Mouse (Mus musculus) embryonic facial prominence, embryonic 12.5 days (tissue): Measurements from ENCODE around the gene Gm49416. TPM values are rescaled to one million over a fixed set of nuclear protein-coding genes. Genes with fewer than 3 reads are reported as not detected.
"Not testable (repeated sequence)": the region's sequence is repeated elsewhere in the genome, so short reads cannot be mapped to it uniquely, and the experiment has no call there.

Source experiments
- ATAC-seq: fragments of 200-750 bp; cut with Nextera tagmentation; 2 replicates; pipeline ENCODE4 v1.8.0; 2017; ENCODE audit not compliant: insufficient number of reproducible peaks, insufficient read depth, low FRiP score, low TSS enrichment
- H3K27ac ChIP-seq: fragments of 300-500 bp; sonication (generic); 2 replicates; pipeline ENCODE4 v1.5.1; 2016; ENCODE audit warnings: mild to moderate bottlenecking
- H3K27me3 ChIP-seq: fragments of 300-500 bp; sonication (generic); 2 replicates; pipeline ENCODE4 v1.6.1; 2016; ENCODE audit warnings: mild to moderate bottlenecking, moderate library complexity
- H3K36me3 ChIP-seq: fragments of 300-500 bp; sonication (generic); 2 replicates; pipeline ENCODE4 v1.6.1; 2016; ENCODE audit warnings: mild to moderate bottlenecking
- H3K4me1 ChIP-seq: fragments of 300-500 bp; sonication (generic); 2 replicates; pipeline ENCODE4 v1.6.1; 2016
- H3K4me2 ChIP-seq: fragments of 300-500 bp; sonication (generic); replicated peaks from 2 replicates; pipeline ENCODE4 v1.6.1; 2016; ENCODE audit warnings: mild to moderate bottlenecking, moderate library complexity
- H3K4me3 ChIP-seq: fragments of 300-500 bp; sonication (generic); 2 replicates; pipeline ENCODE4 v1.5.1; 2016; ENCODE audit warnings: mild to moderate bottlenecking
- H3K9ac ChIP-seq: fragments of 300-500 bp; sonication (generic); 2 replicates; pipeline ENCODE4 v1.6.1; 2016; ENCODE audit warnings: mild to moderate bottlenecking, moderate library complexity
- H3K9me3 ChIP-seq: fragments of 300-500 bp; sonication (generic); 2 replicates; pipeline ENCODE4 v1.6.1; 2016; ENCODE audit warnings: mild to moderate bottlenecking, moderate library complexity
- WGBS: fragments of 180-500 bp; shearing (Covaris S2); methylation state at CpG from one replicate; pipeline ENCODE4 v1.1.7; 2016; 5-methylcytosine and 5-hydroxymethylcytosine counted together
- polyA plus RNA-seq: library from polyadenylated mRNA; unstranded; fragments of >200 nt; fragmentation: Nextera tagmentation; extraction: Ambion mirVana; gene quantifications from 2 replicates; pipeline ENCODE4 v1.2.1, GENCODE M21; 2016

Gm49416 gene
- polyA plus RNA-seq, 1 experiment from 2014 or later = not detected

DNA sequence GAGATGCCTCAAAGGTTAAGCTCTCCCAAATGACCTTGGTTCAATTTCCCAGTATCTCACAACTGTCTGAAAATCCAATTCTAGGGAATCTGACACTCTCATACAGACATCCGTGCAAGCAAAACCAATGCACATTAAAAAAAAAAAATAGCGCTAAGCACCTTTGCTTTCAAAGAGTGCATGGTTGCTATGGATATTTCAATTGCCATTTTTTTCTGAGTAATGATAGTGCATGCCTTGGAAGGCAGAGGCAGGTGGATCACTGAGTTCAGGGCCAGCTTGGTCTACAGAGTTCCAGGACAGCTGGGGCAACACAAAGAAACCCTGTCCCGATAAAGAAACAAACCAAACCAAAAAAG is 7.7 kb upstream of the Gm49416 start:
- H3K4me1 ChIP-seq = peaks cover 9% of the 10 kb centered on the region; the same call in 1 of the 2 replicates
- 20% methylated on average over 3 of the region's 3 CpGs for WGBS
- ATAC-seq = no peak

DNA sequence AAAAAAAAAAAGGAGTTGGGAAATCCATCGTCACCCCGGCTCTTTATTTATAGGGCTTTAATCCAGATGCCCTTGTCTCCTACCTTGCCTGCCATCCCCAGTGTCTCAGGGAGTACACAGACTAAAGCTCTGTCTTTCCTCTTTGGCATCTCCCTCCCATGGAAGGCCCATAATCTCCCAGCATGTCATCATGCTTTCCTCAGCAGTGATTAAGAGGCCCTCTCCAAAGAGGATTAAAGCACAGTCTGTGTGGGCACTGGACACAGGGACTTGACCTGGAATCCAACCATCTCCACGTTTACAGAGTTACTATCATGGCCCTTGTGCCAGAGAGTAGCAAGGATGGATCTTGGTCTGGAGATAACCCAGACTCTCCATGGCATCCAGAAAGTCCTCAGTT is 5.1 kb upstream of the Gm49416 start, which contains the start of the genes Lbhd1 and Gm49403:
TSS of gene Lbhd1 (plus strand) at position 117 of the 400 bp plus-strand sequence.
TSS of gene Gm49403 (plus strand) at position 315 of the 400 bp plus-strand sequence.
- Histone ChIP-seq H3K4me2 (no peak within 1 kb of the TSS), H3K27me3 (no peaks in the 10 kb centered on the region), H3K9me3 (no peaks in the 10 kb centered on the region), H3K27ac (no peak within 1 kb of the TSS), H3K4me1 (peaks cover 16% of the 10 kb centered on the region; the same call in 1 of the 2 replicates), H3K9ac (no peak within 1 kb of the TSS), H3K36me3 (no peaks in the 10 kb centered on the region), H3K4me3 (no peak within 1 kb of the TSS)
- ATAC-seq = no peak
- WGBS = 78% methylated on average over 3 of the region's 3 CpGs

More for the DNA sequence above, 7.7 kb upstream of the Gm49416 start:
- Histone ChIP-seq H3K9ac (peak overlapping the region; percentile 89), H3K27me3 (no peaks in the 10 kb centered on the region), H3K36me3 (peaks cover 16% of the 10 kb centered on the region), H3K4me3 (peak overlapping the region; percentile 68), H3K27ac (no peak overlapping the region), H3K4me2 (peak overlapping the region; percentile 82), H3K9me3 (no peaks in the 10 kb centered on the region)

- peak overlapping the region; percentile 85; the same call in 1 of the 2 replicates for H3K27ac ChIP-seq
- no peaks in the 10 kb centered on the region for H3K27me3 ChIP-seq
- 35% methylated on average over 1 of the region's 1 CpGs for WGBS
- H3K36me3 ChIP-seq = peaks cover 14% of the 10 kb centered on the region
- no peaks in the 10 kb centered on the region for H3K9me3 ChIP-seq
- peaks cover 10% of the 10 kb centered on the region; the same call in 1 of the 2 replicates for H3K4me1 ChIP-seq
- H3K9ac ChIP-seq = no peak overlapping the region
- H3K4me2 ChIP-seq = peak overlapping the region; percentile 81
- no peak for ATAC-seq
- H3K4me3 ChIP-seq = peak overlapping the region; percentile 69; the same call in 1 of the 2 replicates
Measured at GRCm38 (mm10) chr19:8886916-8887584, 1.7 kb upstream of the Gm49416 start.

GRCm38 (mm10) chr19:8887585-8888463 is 902 bp upstream of the Gm49416 start:
- H3K9ac ChIP-seq = peak overlapping the region; percentile 85
- H3K4me2 ChIP-seq = peak overlapping the region; percentile 81
- no peak for ATAC-seq
- H3K27me3 ChIP-seq = no peaks in the 10 kb centered on the region
- H3K4me1 ChIP-seq = peaks cover 10% of the 10 kb centered on the region; the same call in 1 of the 2 replicates
- WGBS = 17% methylated on average over 19 of the region's 19 CpGs
- peaks cover 14% of the 10 kb centered on the region for H3K36me3 ChIP-seq
- H3K27ac ChIP-seq = peak overlapping the region; percentile 85
- no peaks in the 10 kb centered on the region for H3K9me3 ChIP-seq
- peak overlapping the region; percentile 69 for H3K4me3 ChIP-seq

DNA sequence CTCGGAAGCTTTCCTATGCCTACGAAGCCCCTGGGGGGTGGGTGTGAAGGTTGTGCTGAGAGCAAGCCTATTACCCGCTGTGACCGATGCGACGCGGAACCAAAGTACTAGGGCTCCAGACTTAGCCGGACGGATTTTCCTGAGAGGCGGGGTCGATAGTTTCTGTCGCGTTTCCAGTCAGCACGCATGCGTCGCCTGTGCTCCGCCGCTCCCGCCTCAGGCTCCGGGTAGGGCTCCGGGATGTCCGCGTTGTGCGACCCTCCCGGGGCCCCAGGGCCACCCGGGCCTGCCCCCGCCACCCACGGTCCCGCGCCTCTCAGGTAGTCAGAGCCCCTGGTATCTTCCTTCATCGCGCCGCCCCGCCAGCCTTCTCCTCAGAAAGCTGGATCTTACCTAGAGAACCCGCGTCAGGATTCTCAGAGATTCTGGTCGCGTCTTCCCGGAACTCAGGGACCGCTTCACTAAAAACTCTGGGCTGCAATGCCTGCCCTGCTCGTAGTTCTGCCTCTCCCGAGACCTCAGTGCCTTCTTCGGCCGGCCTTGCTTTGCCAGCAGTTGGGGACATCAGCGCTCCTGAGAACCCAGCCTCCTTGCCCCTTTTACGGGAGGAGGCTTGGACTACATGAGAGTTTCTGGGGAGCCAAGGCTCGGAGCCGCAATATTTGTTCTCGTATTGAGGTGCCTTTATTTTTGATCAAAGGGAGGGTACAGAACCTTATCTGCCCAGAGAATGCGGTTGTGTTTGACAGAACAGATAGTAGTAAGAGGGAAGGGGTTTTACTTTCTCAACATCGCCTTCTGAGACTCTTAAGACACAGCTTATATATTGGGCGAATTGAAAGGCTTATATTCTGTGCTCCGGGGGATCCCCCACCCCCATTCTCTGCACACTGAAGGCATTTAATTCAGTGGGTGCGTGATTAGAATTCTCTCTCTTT is 4.4 kb downstream of the Gm49416 start, which contains the start of gene Ints5:
TSS of gene Ints5 (plus strand) at position 177 of the 938 bp plus-strand sequence.
- peaks cover 32% of the 10 kb centered on the region for H3K36me3 ChIP-seq

DNA sequence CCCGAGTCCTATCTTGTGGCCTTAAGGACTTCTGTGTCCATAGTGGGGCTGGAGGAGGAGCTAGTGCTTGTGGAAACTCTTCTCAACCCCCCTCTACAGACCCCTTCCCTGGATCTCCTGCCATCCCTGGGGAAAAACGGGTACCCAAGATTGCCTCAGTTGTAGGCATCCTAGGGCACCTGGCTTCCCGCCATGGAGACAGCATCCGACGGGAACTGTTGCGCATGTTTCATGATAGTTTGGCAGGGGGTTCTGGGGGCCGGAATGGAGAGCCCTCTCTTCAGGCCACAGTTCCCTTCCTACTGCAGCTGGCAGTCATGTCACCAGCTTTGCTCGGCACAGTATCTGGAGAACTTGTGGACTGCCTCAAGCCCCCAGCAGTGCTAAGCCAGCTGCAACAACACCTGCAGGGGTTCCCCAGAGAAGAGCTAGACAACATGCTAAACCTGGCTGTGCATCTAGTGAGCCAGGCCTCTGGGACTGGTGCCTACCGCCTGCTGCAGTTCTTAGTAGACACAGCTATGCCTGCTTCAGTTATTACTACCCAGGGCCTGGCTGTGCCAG is 6.8 kb downstream of the Gm49416 start:
- no peak for ATAC-seq
- Histone ChIP-seq H3K4me1 (peaks cover 30% of the 10 kb centered on the region), H3K9me3 (no peaks in the 10 kb centered on the region), H3K27ac (no peak overlapping the region), H3K4me3 (no peak overlapping the region), H3K9ac (no peak overlapping the region), H3K36me3 (peaks cover 29% of the 10 kb centered on the region), H3K27me3 (no peaks in the 10 kb centered on the region), H3K4me2 (no peak overlapping the region)
- 91% methylated on average over 9 of the region's 9 CpGs for WGBS

More for the DNA sequence above, 4.4 kb downstream of the Gm49416 start, which contains the start of gene Ints5:
- peak; percentile 19; the same call in 1 of the 2 replicates for ATAC-seq
- Histone ChIP-seq H3K4me1 (peaks cover 23% of the 10 kb centered on the region), H3K27me3 (no peaks in the 10 kb centered on the region), H3K9me3 (no peaks in the 10 kb centered on the region), H3K4me2 (peak within 1 kb of the TSS; percentile 81), H3K4me3 (peak within 1 kb of the TSS; percentile 83), H3K9ac (peak within 1 kb of the TSS; percentile 88), H3K27ac (peak within 1 kb of the TSS; percentile 86)
- WGBS = 4% methylated on average over 54 of the region's 54 CpGs

- Histone ChIP-seq H3K36me3 (peaks cover 21% of the 10 kb centered on the region), H3K4me1 (peaks cover 30% of the 10 kb centered on the region)
- not testable (repeated sequence) for H3K9ac ChIP-seq, H3K27me3 ChIP-seq, H3K27ac ChIP-seq, H3K4me2 ChIP-seq, H3K9me3 ChIP-seq, H3K4me3 ChIP-seq, ATAC-seq
- 90% methylated on average over 5 of the region's 5 CpGs for WGBS
Measured at GRCm38 (mm10) chr19:8896231-8896630, 7.5 kb downstream of the Gm49416 start.

DNA sequence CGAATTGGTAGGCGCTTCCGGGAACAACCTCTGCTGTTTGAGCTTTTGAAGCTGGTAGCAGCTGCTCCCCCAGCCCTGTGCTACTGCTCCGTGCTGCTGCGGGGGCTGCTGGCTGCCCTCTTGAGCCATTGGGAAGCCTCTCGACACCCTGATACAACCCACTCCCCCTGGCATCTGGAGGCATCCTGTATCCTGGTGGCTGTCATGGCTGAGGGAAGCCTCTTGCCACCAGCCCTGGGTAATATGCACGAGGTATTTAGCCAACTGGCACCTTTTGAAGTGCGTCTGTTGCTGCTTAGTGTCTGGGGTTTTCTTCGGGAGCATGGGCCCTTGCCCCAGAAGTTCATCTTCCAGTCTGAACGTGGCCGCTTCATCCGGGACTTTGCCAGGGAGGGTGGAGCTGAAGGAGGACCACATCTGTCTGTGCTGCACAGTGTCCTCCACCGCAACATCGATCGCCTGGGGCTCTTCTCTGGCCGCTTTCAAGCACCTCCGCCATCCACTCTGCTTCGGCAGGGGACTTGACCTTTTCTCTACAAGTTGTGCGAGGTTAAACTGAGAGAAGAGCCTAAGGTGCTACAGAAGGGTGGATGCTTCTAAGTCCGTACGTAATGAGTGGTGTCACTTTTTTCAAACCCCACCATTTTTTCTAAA is 8.6 kb downstream of the Gm49416 start:
- peaks cover 30% of the 10 kb centered on the region for H3K4me1 ChIP-seq
- not testable (repeated sequence) for H3K9me3 ChIP-seq, H3K27me3 ChIP-seq
- peak overlapping the region; percentile 88 for H3K27ac ChIP-seq
- 20% methylated on average over 21 of the region's 21 CpGs for WGBS
- H3K36me3 ChIP-seq = peaks cover 23% of the 10 kb centered on the region
- peak overlapping the region; percentile 63 for H3K9ac ChIP-seq
- ATAC-seq = peak; percentile 49
- peak overlapping the region; percentile 59 for H3K4me2 ChIP-seq
- peak overlapping the region; percentile 94 for H3K4me3 ChIP-seq

- peaks cover 27% of the 10 kb centered on the region for H3K36me3 ChIP-seq
- ATAC-seq = peak; percentile 96
- under 1% methylated on average over 53 of the region's 53 CpGs for WGBS
- peak within 1 kb of the TSS; percentile 94 for H3K4me3 ChIP-seq
- no peaks in the 10 kb centered on the region for H3K9me3 ChIP-seq
- no peaks in the 10 kb centered on the region for H3K27me3 ChIP-seq
- peak within 1 kb of the TSS; percentile 59 for H3K4me2 ChIP-seq
- peaks cover 30% of the 10 kb centered on the region for H3K4me1 ChIP-seq
- H3K9ac ChIP-seq = peak within 1 kb of the TSS; percentile 92
- H3K27ac ChIP-seq = peak within 1 kb of the TSS; percentile 88
Measured at GRCm38 (mm10) chr19:8897865-8898495, 9.3 kb downstream of the Gm49416 start, which contains the start of gene Ganab. Ganab (plus strand) TSS chr19:8898071.

GRCm38 (mm10) chr19:8898576-8898975 is 9.8 kb downstream of the Gm49416 start:
- ATAC-seq = no peak
- no peaks in the 10 kb centered on the region for H3K9me3 ChIP-seq
- H3K9ac ChIP-seq = peak overlapping the region; percentile 92
- peaks cover 32% of the 10 kb centered on the region for H3K36me3 ChIP-seq
- H3K27ac ChIP-seq = peak overlapping the region; percentile 84
- peak overlapping the region; percentile 94 for H3K4me3 ChIP-seq
- peaks cover 28% of the 10 kb centered on the region for H3K4me1 ChIP-seq
- H3K27me3 ChIP-seq = no peaks in the 10 kb centered on the region
- 16% methylated on average over 13 of the region's 13 CpGs for WGBS
- H3K4me2 ChIP-seq = peak overlapping the region; percentile 59
